Mouse (Mus musculus) MEL (cell line): Measurements from ENCODE around the gene Hp. TPM values are rescaled to one million over a fixed set of nuclear protein-coding genes. Genes with fewer than 3 reads are reported as not detected.

Experiments used
- DNase-seq: peaks from one replicate; pipeline ENCODE4 v3.0.0; 2011; ENCODE audit warnings: low read depth, low spot score
- H3K27ac ChIP-seq: 2 replicates; pipeline ENCODE4 v1.5.1; 2012; ENCODE audit warnings: low read depth, mild to moderate bottlenecking, control low read depth, low read length, moderate library complexity; ENCODE audit not compliant: control insufficient read depth
- H3K27me3 ChIP-seq, 2 experiments: fragments of 150-350 bp in 1 of 2; sonication (generic) in 1 of 2; 2 replicates each; pipeline ENCODE4 v1.6.1; 2012; ENCODE audit warnings: low read length in 2 of 2, mild to moderate bottlenecking in 2 of 2, improper control_type of control experiment in 1 of 2, moderate library complexity in 1 of 2; ENCODE audit not compliant: insufficient read depth in 2 of 2, control insufficient read depth in 1 of 2
- H3K36me3 ChIP-seq, 2 experiments: 2 replicates each; pipeline ENCODE4 v1.6.1; 2012 to 2014; ENCODE audit warnings: low read length in 2 of 2, improper control_type of control experiment in 1 of 2, inconsistent platforms in 1 of 2, mild to moderate bottlenecking in 1 of 2; ENCODE audit not compliant: insufficient read depth in 2 of 2, control insufficient read depth in 1 of 2
- H3K4me1 ChIP-seq, 2 experiments: fragments of 150-350 bp in 1 of 2; sonication (generic) in 1 of 2; 2 replicates each; pipeline ENCODE4 v1.6.1; 2012; ENCODE audit warnings: low read length in 2 of 2, improper control_type of control experiment in 1 of 2, mild to moderate bottlenecking in 1 of 2; ENCODE audit not compliant: insufficient read depth in 2 of 2, control insufficient read depth in 1 of 2
- H3K4me3 ChIP-seq, 2 experiments: fragments of 150-350 bp in 1 of 2; sonication (generic) in 1 of 2; 2 replicates each; pipeline ENCODE4 v1.5.1; 2012; ENCODE audit warnings: low read depth in 2 of 2, low read length in 2 of 2, mild to moderate bottlenecking in 2 of 2, moderate library complexity in 2 of 2, control low read depth in 1 of 2, improper control_type of control experiment in 1 of 2; ENCODE audit not compliant: control insufficient read depth in 1 of 2, insufficient read depth in 1 of 2
- H3K79me2 ChIP-seq: 2 replicates; pipeline ENCODE4 v1.6.1; 2012; ENCODE audit warnings: mild to moderate bottlenecking, low read length, moderate library complexity; ENCODE audit not compliant: control insufficient read depth, poor library complexity, insufficient read depth
- H3K9ac ChIP-seq: 2 replicates; pipeline ENCODE4 v1.6.1; 2012; ENCODE audit warnings: low read depth, mild to moderate bottlenecking, control low read depth, low read length, moderate library complexity; ENCODE audit not compliant: control insufficient read depth, poor library complexity, severe bottlenecking
- H3K9me3 ChIP-seq: fragments of 150-350 bp; sonication (generic); replicated peaks from 2 replicates; pipeline ENCODE4 v1.6.1; 2012; ENCODE audit warnings: mild to moderate bottlenecking, low read length, improper control_type of control experiment, moderate library complexity; ENCODE audit not compliant: insufficient read depth
- CHD1 ChIP-seq: IDR thresholded peaks from 2 replicates; pipeline ENCODE4 v1.6.1; 2012; ENCODE audit warnings: low read depth, mild to moderate bottlenecking, inconsistent platforms, low read length, improper control_type of control experiment
- CHD2 ChIP-seq: IDR thresholded peaks from 2 replicates; pipeline ENCODE4 v1.6.1; 2011; ENCODE audit warnings: low read length, improper control_type of control experiment
- E2F4 ChIP-seq: IDR thresholded peaks from 2 replicates; pipeline ENCODE4 v1.6.1; 2011; ENCODE audit warnings: low read depth, low read length, improper control_type of control experiment, borderline replicate concordance
- EP300 ChIP-seq, 2 experiments: IDR thresholded peaks; 2 replicates each; pipeline ENCODE4 v1.6.1; 2011; ENCODE audit warnings: improper control_type of control experiment in 2 of 2, low read length in 2 of 2, low read depth in 1 of 2, mild to moderate bottlenecking in 1 of 2
- ETS1 ChIP-seq: IDR thresholded peaks from 2 replicates; pipeline ENCODE4 v1.6.1; 2012; ENCODE audit warnings: low read depth, mild to moderate bottlenecking, inconsistent platforms, low read length, improper control_type of control experiment, moderate library complexity
- GABPA ChIP-seq: IDR thresholded peaks from 2 replicates; pipeline ENCODE4 v1.6.1; 2012; ENCODE audit warnings: low read depth, mild to moderate bottlenecking, inconsistent platforms, low read length, improper control_type of control experiment, moderate library complexity
- HCFC1 ChIP-seq: IDR thresholded peaks from 2 replicates; pipeline ENCODE4 v1.6.1; 2012; ENCODE audit warnings: low read depth, mild to moderate bottlenecking, inconsistent platforms, low read length, improper control_type of control experiment, moderate library complexity
- KAT2A ChIP-seq: conservative IDR thresholded peaks from 2 replicates; pipeline ENCODE4 v1.6.1; 2012; ENCODE audit warnings: low read depth, low read length, improper control_type of control experiment, inconsistent platforms
- MAZ ChIP-seq: IDR thresholded peaks from 2 replicates; pipeline ENCODE4 v1.6.1; 2012; ENCODE audit warnings: low read depth, mild to moderate bottlenecking, inconsistent platforms, low read length, improper control_type of control experiment
- MEF2A ChIP-seq: IDR thresholded peaks from 2 replicates; pipeline ENCODE4 v1.6.1; 2014; ENCODE audit warnings: low read depth, mild to moderate bottlenecking, inconsistent platforms, low read length, improper control_type of control experiment; ENCODE audit not compliant: poor library complexity, insufficient replicate concordance, severe bottlenecking; ENCODE audit errors: extremely low read depth
- MYB ChIP-seq: IDR thresholded peaks from 2 replicates; pipeline ENCODE4 v1.6.1; 2011; ENCODE audit warnings: mild to moderate bottlenecking, low read depth, low read length, improper control_type of control experiment
- MYC ChIP-seq: IDR thresholded peaks from 2 replicates; pipeline ENCODE4 v1.6.1; 2011; ENCODE audit warnings: low read depth, mild to moderate bottlenecking, low read length, improper control_type of control experiment, moderate library complexity
- NELFE ChIP-seq: IDR thresholded peaks from 2 replicates; pipeline ENCODE4 v1.6.1; 2011; ENCODE audit warnings: low read depth, low read length, improper control_type of control experiment
- POLR2A ChIP-seq, 2 experiments: IDR thresholded peaks; 2 replicates each; pipeline ENCODE4 v1.6.1; 2011 to 2012; ENCODE audit warnings: low read length in 2 of 2, mild to moderate bottlenecking in 2 of 2, control low read depth in 1 of 2, improper control_type of control experiment in 1 of 2, low read depth in 1 of 2, moderate library complexity in 1 of 2; ENCODE audit not compliant: control insufficient read depth in 1 of 2, insufficient read depth in 1 of 2, poor library complexity in 1 of 2
- POLR2AphosphoS2 ChIP-seq: IDR thresholded peaks from 2 replicates; pipeline ENCODE4 v1.6.1; 2011; ENCODE audit warnings: low read length, improper control_type of control experiment
- SIN3A ChIP-seq: IDR thresholded peaks from 2 replicates; pipeline ENCODE4 v1.6.1; 2012; ENCODE audit warnings: low read length, improper control_type of control experiment, inconsistent platforms
- TAL1 ChIP-seq: IDR thresholded peaks from 2 replicates; pipeline ENCODE4 v1.6.1; 2012; ENCODE audit warnings: mild to moderate bottlenecking, inconsistent platforms, low read length, moderate library complexity, mixed read lengths
- TBP ChIP-seq: IDR thresholded peaks from 2 replicates; pipeline ENCODE4 v1.8.0; 2011; ENCODE audit warnings: low read depth, low read length, improper control_type of control experiment
- TCF12 ChIP-seq: IDR thresholded peaks from 2 replicates; pipeline ENCODE4 v1.6.1; 2014; ENCODE audit warnings: low read depth, mild to moderate bottlenecking, inconsistent platforms, low read length, improper control_type of control experiment, moderate library complexity
- USF2 ChIP-seq, 2 experiments: IDR thresholded peaks; 2 replicates each; pipeline ENCODE4 v1.6.1; 2011 to 2012; ENCODE audit warnings: improper control_type of control experiment in 2 of 2, low read length in 2 of 2, borderline replicate concordance in 1 of 2, inconsistent platforms in 1 of 2, low read depth in 1 of 2, mild to moderate bottlenecking in 1 of 2; ENCODE audit not compliant: insufficient read depth in 1 of 2
- ZC3H11A ChIP-seq: IDR thresholded peaks from 2 replicates; pipeline ENCODE4 v1.6.1; 2012; ENCODE audit warnings: low read depth, mild to moderate bottlenecking, inconsistent platforms, low read length, improper control_type of control experiment
- polyA plus RNA-seq, 2 experiments: library from polyadenylated mRNA; stranded (reverse) in 1 of 2; unstranded in 1 of 2; fragments of >175 nt in 1 of 2; fragments of >200 nt in 1 of 2; gene quantifications; 2 replicates each; pipeline versions ENCODE4 v1.2.1 to v1.2.4; 2012; ENCODE audit warnings: low replicate concordance in 2 of 2, low read depth in 1 of 2; ENCODE audit not compliant: insufficient read length in 2 of 2, insufficient read depth in 1 of 2, missing spikeins in 1 of 2
- total RNA-seq: library from RNA; depleted of rRNA; stranded (reverse); fragments of 300-350 nt; gene quantifications from 2 replicates; pipeline ENCODE4 v1.2.3, GENCODE M21; 2012

Hp gene
- total and polyA plus RNA-seq, 3 experiments: 0.08 to 0.19 TPM; not detected in 1

- DNase-seq: peak; percentile 88
- H3K79me2 ChIP-seq: peaks cover 6% of the 10 kb centered on the region
- peak overlapping the region; percentile 68 to 93 for H3K4me3 ChIP-seq
- no peaks in the 10 kb centered on the region for H3K9me3 ChIP-seq
- peak overlapping the region; percentile 98 for H3K27ac ChIP-seq
- peaks cover 4 to 9% of the 10 kb centered on the region in 2 experiments for H3K4me1 ChIP-seq
- no peaks in the 10 kb centered on the region for H3K27me3 ChIP-seq
- peak overlapping the region; percentile 90 for H3K9ac ChIP-seq
- TF ChIP-seq CHD2: no peak
- TF ChIP-seq MEF2A: no peak
- peak; percentile 94 for TF ChIP-seq ETS1
- no peak for TF ChIP-seq GABPA
- TF ChIP-seq POLR2AphosphoS2: no peak
- no peak for TF ChIP-seq USF2 (IDR thresholded peaks at IDR 0.05; ENCODE audit: borderline replicate concordance in 1 of 2, insufficient read depth in 1 of 2, low read depth in 1 of 2, low read length in 2 of 2)
- TF ChIP-seq KAT2A: no peak
- TF ChIP-seq MYB: no peak
- peak; percentile 29; the same call in 1 of the 2 replicates for TF ChIP-seq NELFE
- peak; percentile 54; the same call in 1 of the 2 replicates for TF ChIP-seq TBP
- TF ChIP-seq CHD1: no peak
- TF ChIP-seq E2F4: no peak
- peak; percentile 66 for TF ChIP-seq SIN3A
- no peak for TF ChIP-seq ZC3H11A
- no peak for TF ChIP-seq MAZ
- TF ChIP-seq TCF12: peak; percentile 60
- no peak for TF ChIP-seq POLR2A (IDR thresholded peaks at IDR 0.05; ENCODE audit: control insufficient read depth in 1 of 2, insufficient read depth in 1 of 2, low read depth in 1 of 2, low read length in 2 of 2, poor library complexity in 1 of 2)
- TF ChIP-seq MYC: no peak
- peak; percentile 48; the same call in 1 of the 2 replicates for TF ChIP-seq HCFC1
- peak; percentile 25 to 66; a peak in 3 of 4 replicates for TF ChIP-seq EP300 (IDR thresholded peaks at IDR 0.05; ENCODE audit: low read depth in 1 of 2, low read length in 2 of 2)
- peak; percentile 20; the same call in 1 of the 2 replicates for TF ChIP-seq TAL1
- TF ChIP-seq, all 39 proteins: peak for 8
- H3K36me3 ChIP-seq: peaks cover 0 to 15% of the 10 kb centered on the region in 2 experiments; a peak in 2 of 4 replicates
Measured at GRCm38 (mm10) chr8:109609153-109609502, 30.2 kb upstream of the Hp start.
